Mouse (Mus musculus) adrenal gland, adult 18-20 months (tissue): Measurements from ENCODE around the gene Ccl20. TPM values are rescaled to one million over a fixed set of nuclear protein-coding genes. Genes with fewer than 3 reads are reported as not detected.

Experiments
- DNase-seq, 2 experiments: peaks; one replicate each; pipeline ENCODE4 v3.0.0; 2021 to 2022; ENCODE audit warnings: low spot score in 2 of 2
- total RNA-seq, 2 experiments: library from RNA; stranded (reverse); gene quantifications; 1 replicate in 1 of 2; 2 replicates in 1 of 2; pipeline ENCODE4 v1.2.3; 2021

Gene Ccl20
- total RNA-seq, 2 experiments from 2014 or later, result not detected

GRCm38 (mm10) chr1:83137847-83138246, 21.3 kb downstream of the Ccl20 start:
- no peak for DNase-seq

GRCm38 (mm10) chr1:83138721-83139120, 22.2 kb downstream of the Ccl20 start:
- DNase-seq, result no peak

GRCm38 (mm10) chr1:83141510-83141909, 24.9 kb downstream of the Ccl20 start:
- DNase-seq, result no peak

GRCm38 (mm10) chr1:83142055-83142454, 25.5 kb downstream of the Ccl20 start:
- DNase-seq, result no peak

GRCm38 (mm10) chr1:83146547-83146946, 30.0 kb downstream of the Ccl20 start:
- DNase-seq, result no peak

- no peak for DNase-seq
These were observed 33.7 kb downstream of the Ccl20 start for GRCm38 (mm10) chr1:83150227-83150626.

- no peak for DNase-seq
These were observed 36.4 kb downstream of the Ccl20 start for GRCm38 (mm10) chr1:83152961-83153360.

GRCm38 (mm10) chr1:83156876-83157275, 40.3 kb downstream of the Ccl20 start:
- DNase-seq, result no peak

- DNase-seq, result peak; percentile 39 to 47
These were observed 43.0 kb downstream of the Ccl20 start, which contains the start of gene Daw1 for GRCm38 (mm10) chr1:83159603-83160002. Daw1 (plus strand) TSS chr1:83159752.

GRCm38 (mm10) chr1:83161658-83162057, 45.1 kb downstream of the Ccl20 start:
- no peak for DNase-seq

GRCm38 (mm10) chr1:83164027-83164426, 47.5 kb downstream of the Ccl20 start:
- no peak for DNase-seq

Other genes starting within 250 kb of the Ccl20 start
- gene A030005L19Rik, start 203.4 kb upstream of the Ccl20 start, total RNA-seq, result not detected
- not detected for gene A030014E15Rik, start 191.8 kb upstream of the Ccl20 start, total RNA-seq
- not detected for gene Gm6217, start 185.4 kb upstream of the Ccl20 start, total RNA-seq
- not detected for gene A030003K21Rik, start 173.4 kb upstream of the Ccl20 start, total RNA-seq
- gene Gm7544, start 160.8 kb upstream of the Ccl20 start, total RNA-seq, result not detected
- gene Gm47955, start 156.5 kb upstream of the Ccl20 start, total RNA-seq, result not detected
- gene Gm47959, start 116.2 kb upstream of the Ccl20 start, total RNA-seq, result not detected
- under 1 TPM; 0.16 to 0.30 TPM for gene Slc19a3, start 78.3 kb upstream of the Ccl20 start, total RNA-seq
- gene Krtap28-10, start 74.3 kb upstream of the Ccl20 start, total RNA-seq, result not detected
- gene Gm47969, start 71.8 kb upstream of the Ccl20 start, total RNA-seq, result not detected
- not detected for gene A030005K14Rik, start 57.4 kb upstream of the Ccl20 start, total RNA-seq
- gene Krtap28-13, start 55.8 kb upstream of the Ccl20 start, total RNA-seq, result not detected
- gene Daw1, start 43.0 kb downstream of the Ccl20 start, total RNA-seq, result not detected